Mouse (Mus musculus): Measurements from ENCODE around the gene Ttc41. TPM values are rescaled to one million over a fixed set of nuclear protein-coding genes. Genes with fewer than 3 reads are reported as not detected.

The Ttc41 gene
- total RNA-seq, 2 experiments from 2014 or later = 1.6 to 1.7 TPM

- intact Hi-C loops (cut with DNase I; ENCODE audit: low total_unique reads) = no loop called here
- no peak for DNase-seq
Measured at GRCm38 (mm10) chr10:86810612-86811011, 105.0 kb downstream of the Ttc41 start.

- intact Hi-C loops (cut with DNase I; ENCODE audit: low total_unique reads) = no loop called here
- DNase-seq = no peak
Measured at GRCm38 (mm10) chr10:86814292-86815131, 108.9 kb downstream of the Ttc41 start.

- intact Hi-C loops (cut with DNase I; ENCODE audit: low total_unique reads) = no loop called here
- no peak for DNase-seq
Measured at GRCm38 (mm10) chr10:86815133-86815532, 109.5 kb downstream of the Ttc41 start.

- DNase-seq = no peak
- intact Hi-C loops (cut with DNase I; ENCODE audit: low total_unique reads) = no loop called here
Measured at GRCm38 (mm10) chr10:86819649-86820165, 114.1 kb downstream of the Ttc41 start.

- DNase-seq = no peak
- intact Hi-C loops (cut with DNase I; ENCODE audit: low total_unique reads) = no loop called here
Measured at GRCm38 (mm10) chr10:86821014-86821413, 115.4 kb downstream of the Ttc41 start.

- intact Hi-C loops (cut with DNase I; ENCODE audit: low total_unique reads) = no loop called here
Measured at GRCm38 (mm10) chr10:86824093-86824492, 118.5 kb downstream of the Ttc41 start.

GRCm38 (mm10) chr10:86824871-86825270 is 119.3 kb downstream of the Ttc41 start:
- intact Hi-C loops (cut with DNase I; ENCODE audit: low total_unique reads) = no loop called here
- no peak for DNase-seq

More at GRCm38 (mm10) chr10:86824093-86824492, 118.5 kb downstream of the Ttc41 start:
- DNase-seq = no peak

GRCm38 (mm10) chr10:86825871-86826522 is 120.4 kb downstream of the Ttc41 start:
- intact Hi-C loops (cut with DNase I; ENCODE audit: low total_unique reads) = no loop called here
- DNase-seq = peak; percentile 62

Small RNA genes lying within 50 kb of the gene (microRNA-seq; reads per million reads assigned to microRNA genes)
- gene Gm25745 = 0.64 to 1.0 reads per million in 2 experiments

Other genes starting within 250 kb of the Ttc41 start
- under 1 TPM; 0.13 to 0.27 TPM for gene Syn3, start 206.9 kb upstream of the Ttc41 start, total RNA-seq (2021)
- gene Hsp90b1, start 302 bp upstream of the Ttc41 start, total RNA-seq (2021) = 100 to 1,000 TPM; 118 to 140 TPM
- gene Gm49358, start 58.2 kb downstream of the Ttc41 start, total RNA-seq (2021) = 10 to 100 TPM; 12.2 to 18.4 TPM
- gene Nt5dc3, start 73.2 kb downstream of the Ttc41 start, total RNA-seq (2021) = 10 to 100 TPM; 25.2 to 38.1 TPM

Data from gastrocnemius, postnatal 14 days (tissue).